Mouse (Mus musculus) left cerebral cortex, adult 11 months (tissue): ENCODE results near the gene Hes3.

Experiments
- DNase-seq: peaks from one replicate; pipeline ENCODE4 v3.0.0; 2022; ENCODE audit warnings: low spot score

Hes3 gene

GRCm38 (mm10) chr4:152304685-152305084 lies 13.2 kb upstream of the Hes3 start:
- no peak for DNase-seq

- DNase-seq: no peak
Observed at GRCm38 (mm10) chr4:152303172-152303571, 11.7 kb upstream of the Hes3 start.

GRCm38 (mm10) chr4:152302012-152302411 lies 10.6 kb upstream of the Hes3 start:
- no peak for DNase-seq

GRCm38 (mm10) chr4:152300375-152300774 lies 8.9 kb upstream of the Hes3 start:
- DNase-seq: no peak

GRCm38 (mm10) chr4:152298836-152299235 lies 7.4 kb upstream of the Hes3 start:
- DNase-seq: no peak

GRCm38 (mm10) chr4:152296874-152297861 lies 5.7 kb upstream of the Hes3 start, which contains the start of gene Icmt:
Gene Icmt, plus strand, starts transcription at chr4:152297227.
- peak; percentile 98 for DNase-seq

GRCm38 (mm10) chr4:152296371-152296770 lies 4.9 kb upstream of the Hes3 start:
- DNase-seq: no peak

GRCm38 (mm10) chr4:152295916-152296315 lies 4.5 kb upstream of the Hes3 start:
- no peak for DNase-seq

- no peak for DNase-seq
Observed at GRCm38 (mm10) chr4:152294188-152294929, 2.9 kb upstream of the Hes3 start.

- no peak for DNase-seq
Observed at GRCm38 (mm10) chr4:152292102-152292765, 772 bp upstream of the Hes3 start.

- DNase-seq: no peak
Observed at GRCm38 (mm10) chr4:152290991-152291390, 471 bp downstream of the Hes3 start.

- no peak for DNase-seq
Observed at GRCm38 (mm10) chr4:152290385-152290784, 1.1 kb downstream of the Hes3 start.

- no peak for DNase-seq
Observed at GRCm38 (mm10) chr4:152288398-152288945, 3.0 kb downstream of the Hes3 start.

GRCm38 (mm10) chr4:152287317-152288120 lies 3.9 kb downstream of the Hes3 start:
- DNase-seq: no peak

GRCm38 (mm10) chr4:152286887-152287286 lies 4.6 kb downstream of the Hes3 start:
- DNase-seq: no peak

- DNase-seq: no peak
Observed at GRCm38 (mm10) chr4:152286183-152286582, 5.3 kb downstream of the Hes3 start.

GRCm38 (mm10) chr4:152285505-152285904 lies 6.0 kb downstream of the Hes3 start:
- no peak for DNase-seq

GRCm38 (mm10) chr4:152283186-152283950 lies 8.1 kb downstream of the Hes3 start:
- DNase-seq: peak; percentile 78

GRCm38 (mm10) chr4:152282721-152283120 lies 8.7 kb downstream of the Hes3 start:
- DNase-seq: no peak

- no peak for DNase-seq
Observed at GRCm38 (mm10) chr4:152281601-152282000, 9.9 kb downstream of the Hes3 start.
